Mouse (Mus musculus): ENCODE measurements at regions not wholly inside any gene's neighbourhood (a gene's known extent, or its start where the extent isn't known, plus 50 kb on each side); places are given as distances from the start of the nearest gene placed in this dataset.

- no peaks in the 10 kb centered on the region for H3K4me1 ChIP-seq (ENCODE audit: control insufficient read depth, insufficient read depth, low read length)
- H3K4me2 ChIP-seq (replicated peaks; ENCODE audit: low read depth, low read length), result no peak overlapping the region
- no peaks in the 10 kb centered on the region for H3K36me3 ChIP-seq (ENCODE audit: control insufficient read depth, insufficient read depth, low read length)
- no peak for ATAC-seq (ENCODE audit: low FRiP score, low TSS enrichment)
- WGBS, result 75% methylated on average over 4 of the region's 4 CpGs
- H3K9ac ChIP-seq (ENCODE audit: low read depth, low read length), result no peak overlapping the region
- H3K4me3 ChIP-seq (ENCODE audit: low read length), result no peak overlapping the region
- H3K27ac ChIP-seq (ENCODE audit: low read depth, low read length), result no peak overlapping the region
- no peaks in the 10 kb centered on the region for H3K9me3 ChIP-seq (ENCODE audit: control insufficient read depth, low read length)
- H3K27me3 ChIP-seq (ENCODE audit: control insufficient read depth, insufficient read depth, low read length), result no peaks in the 10 kb centered on the region
Observed at GRCm38 (mm10) chr13:102232291-102232936, 460.9 kb upstream of the Cd180 start.

GRCm38 (mm10) chr13:102250884-102251283, 442.5 kb upstream of the Cd180 start:
- ATAC-seq (ENCODE audit: low FRiP score, low TSS enrichment), result no peak
- no peak overlapping the region for H3K27ac ChIP-seq (ENCODE audit: low read depth, low read length)
- no peaks in the 10 kb centered on the region for H3K36me3 ChIP-seq (ENCODE audit: control insufficient read depth, insufficient read depth, low read length)
- no peak overlapping the region for H3K4me2 ChIP-seq (replicated peaks; ENCODE audit: low read depth, low read length)
- no peaks in the 10 kb centered on the region for H3K9me3 ChIP-seq (ENCODE audit: control insufficient read depth, low read length)
- H3K9ac ChIP-seq (ENCODE audit: low read depth, low read length), result no peak overlapping the region
- H3K4me1 ChIP-seq (ENCODE audit: control insufficient read depth, insufficient read depth, low read length), result no peaks in the 10 kb centered on the region
- H3K4me3 ChIP-seq (ENCODE audit: low read length), result no peak overlapping the region
- WGBS, result 72% methylated on average over 2 of the region's 2 CpGs
- H3K27me3 ChIP-seq (ENCODE audit: control insufficient read depth, insufficient read depth, low read length), result no peaks in the 10 kb centered on the region

GRCm38 (mm10) chr13:102251709-102252108, 441.6 kb upstream of the Cd180 start:
- no peaks in the 10 kb centered on the region for H3K9me3 ChIP-seq (ENCODE audit: control insufficient read depth, low read length)
- no peak overlapping the region for H3K4me2 ChIP-seq (replicated peaks; ENCODE audit: low read depth, low read length)
- no peaks in the 10 kb centered on the region for H3K4me1 ChIP-seq (ENCODE audit: control insufficient read depth, insufficient read depth, low read length)
- H3K9ac ChIP-seq (ENCODE audit: low read depth, low read length), result no peak overlapping the region
- H3K27ac ChIP-seq (ENCODE audit: low read depth, low read length), result no peak overlapping the region
- ATAC-seq (ENCODE audit: low FRiP score, low TSS enrichment), result no peak
- H3K27me3 ChIP-seq (ENCODE audit: control insufficient read depth, insufficient read depth, low read length), result no peaks in the 10 kb centered on the region
- 92% methylated on average over 5 of the region's 5 CpGs for WGBS
- no peak overlapping the region for H3K4me3 ChIP-seq (ENCODE audit: low read length)
- no peaks in the 10 kb centered on the region for H3K36me3 ChIP-seq (ENCODE audit: control insufficient read depth, insufficient read depth, low read length)

- Histone ChIP-seq H3K9ac (ENCODE audit: low read depth, low read length) (no peak overlapping the region), H3K4me1 (ENCODE audit: control insufficient read depth, insufficient read depth, low read length) (no peaks in the 10 kb centered on the region), H3K27me3 (ENCODE audit: control insufficient read depth, insufficient read depth, low read length) (no peaks in the 10 kb centered on the region), H3K4me2 (replicated peaks; ENCODE audit: low read depth, low read length) (no peak overlapping the region), H3K36me3 (ENCODE audit: control insufficient read depth, insufficient read depth, low read length) (no peaks in the 10 kb centered on the region), H3K4me3 (ENCODE audit: low read length) (no peak overlapping the region), H3K9me3 (ENCODE audit: control insufficient read depth, low read length) (no peaks in the 10 kb centered on the region), H3K27ac (ENCODE audit: low read depth, low read length) (no peak overlapping the region)
- no peak for ATAC-seq (ENCODE audit: low FRiP score, low TSS enrichment)
- 74% methylated on average over 7 of the region's 7 CpGs for WGBS
Observed at GRCm38 (mm10) chr13:102255401-102256371, 437.7 kb upstream of the Cd180 start.

- no peak for ATAC-seq (ENCODE audit: low FRiP score, low TSS enrichment)
- no peaks in the 10 kb centered on the region for H3K9me3 ChIP-seq (ENCODE audit: control insufficient read depth, low read length)
- 91% methylated on average over 8 of the region's 8 CpGs for WGBS
Observed at GRCm38 (mm10) chr13:102258207-102258606, 435.2 kb upstream of the Cd180 start.

GRCm38 (mm10) chr13:102273818-102274217, 419.5 kb upstream of the Cd180 start:
- ATAC-seq (ENCODE audit: low FRiP score, low TSS enrichment), result no peak

More at GRCm38 (mm10) chr13:102258207-102258606, 435.2 kb upstream of the Cd180 start:
- Histone ChIP-seq H3K4me2 (replicated peaks; ENCODE audit: low read depth, low read length) (no peak overlapping the region), H3K9ac (ENCODE audit: low read depth, low read length) (no peak overlapping the region), H3K27me3 (ENCODE audit: control insufficient read depth, insufficient read depth, low read length) (no peaks in the 10 kb centered on the region), H3K36me3 (ENCODE audit: control insufficient read depth, insufficient read depth, low read length) (no peaks in the 10 kb centered on the region), H3K4me1 (ENCODE audit: control insufficient read depth, insufficient read depth, low read length) (no peaks in the 10 kb centered on the region), H3K4me3 (ENCODE audit: low read length) (no peak overlapping the region), H3K27ac (ENCODE audit: low read depth, low read length) (no peak overlapping the region)

GRCm38 (mm10) chr13:102275296-102275695, 418.1 kb upstream of the Cd180 start:
- 86% methylated on average over 2 of the region's 2 CpGs for WGBS
- Histone ChIP-seq H3K9ac (ENCODE audit: low read depth, low read length) (no peak overlapping the region), H3K9me3 (ENCODE audit: control insufficient read depth, low read length) (no peaks in the 10 kb centered on the region), H3K27ac (ENCODE audit: low read depth, low read length) (no peak overlapping the region), H3K4me2 (replicated peaks; ENCODE audit: low read depth, low read length) (no peak overlapping the region), H3K4me3 (ENCODE audit: low read length) (no peak overlapping the region), H3K4me1 (ENCODE audit: control insufficient read depth, insufficient read depth, low read length) (no peaks in the 10 kb centered on the region), H3K36me3 (ENCODE audit: control insufficient read depth, insufficient read depth, low read length) (no peaks in the 10 kb centered on the region), H3K27me3 (ENCODE audit: control insufficient read depth, insufficient read depth, low read length) (no peaks in the 10 kb centered on the region)
- no peak for ATAC-seq (ENCODE audit: low FRiP score, low TSS enrichment)

More at GRCm38 (mm10) chr13:102273818-102274217, 419.5 kb upstream of the Cd180 start:
- Histone ChIP-seq H3K9me3 (ENCODE audit: control insufficient read depth, low read length) (no peaks in the 10 kb centered on the region), H3K4me1 (ENCODE audit: control insufficient read depth, insufficient read depth, low read length) (no peaks in the 10 kb centered on the region), H3K4me3 (ENCODE audit: low read length) (no peak overlapping the region), H3K4me2 (replicated peaks; ENCODE audit: low read depth, low read length) (no peak overlapping the region), H3K36me3 (ENCODE audit: control insufficient read depth, insufficient read depth, low read length) (no peaks in the 10 kb centered on the region), H3K27ac (ENCODE audit: low read depth, low read length) (no peak overlapping the region), H3K27me3 (ENCODE audit: control insufficient read depth, insufficient read depth, low read length) (no peaks in the 10 kb centered on the region), H3K9ac (ENCODE audit: low read depth, low read length) (no peak overlapping the region)
- WGBS, result 91% methylated on average over 3 of the region's 3 CpGs

GRCm38 (mm10) chr13:102276885-102277284, 416.5 kb upstream of the Cd180 start:
- no peaks in the 10 kb centered on the region for H3K27me3 ChIP-seq (ENCODE audit: control insufficient read depth, insufficient read depth, low read length)
- H3K9me3 ChIP-seq (ENCODE audit: control insufficient read depth, low read length), result no peaks in the 10 kb centered on the region
- no peak overlapping the region for H3K4me3 ChIP-seq (ENCODE audit: low read length)
- no peak overlapping the region for H3K9ac ChIP-seq (ENCODE audit: low read depth, low read length)
- no peak for ATAC-seq (ENCODE audit: low FRiP score, low TSS enrichment)
- no peaks in the 10 kb centered on the region for H3K4me1 ChIP-seq (ENCODE audit: control insufficient read depth, insufficient read depth, low read length)
- H3K27ac ChIP-seq (ENCODE audit: low read depth, low read length), result no peak overlapping the region
- H3K4me2 ChIP-seq (replicated peaks; ENCODE audit: low read depth, low read length), result no peak overlapping the region
- H3K36me3 ChIP-seq (ENCODE audit: control insufficient read depth, insufficient read depth, low read length), result no peaks in the 10 kb centered on the region

GRCm38 (mm10) chr13:102280198-102280597, 413.2 kb upstream of the Cd180 start:
- Histone ChIP-seq H3K9ac (ENCODE audit: low read depth, low read length) (no peak overlapping the region), H3K27me3 (ENCODE audit: control insufficient read depth, insufficient read depth, low read length) (no peaks in the 10 kb centered on the region), H3K9me3 (ENCODE audit: control insufficient read depth, low read length) (no peaks in the 10 kb centered on the region), H3K4me1 (ENCODE audit: control insufficient read depth, insufficient read depth, low read length) (no peaks in the 10 kb centered on the region), H3K27ac (ENCODE audit: low read depth, low read length) (no peak overlapping the region), H3K4me2 (replicated peaks; ENCODE audit: low read depth, low read length) (no peak overlapping the region), H3K36me3 (ENCODE audit: control insufficient read depth, insufficient read depth, low read length) (no peaks in the 10 kb centered on the region), H3K4me3 (ENCODE audit: low read length) (no peak overlapping the region)
- ATAC-seq (ENCODE audit: low FRiP score, low TSS enrichment), result no peak
- 93% methylated on average over 3 of the region's 3 CpGs for WGBS
